Mouse (Mus musculus) liver, embryonic 16.5 days (tissue): ENCODE measurements around the gene Gm28043. TPM values are rescaled to one million over a fixed set of nuclear protein-coding genes. Genes with fewer than 3 reads are reported as not detected.
A peak's percentile ranks its signal among the peaks of the same experiment; 100 is the strongest.
"Not testable (repeated sequence)": the region's sequence is repeated elsewhere in the genome, so short reads cannot be mapped to it uniquely, and the experiment has no call there.

Experiments used
- ATAC-seq: fragments of 200-750 bp; cut with Nextera tagmentation; 2 replicates; pipeline ENCODE4 v1.8.0; 2017; ENCODE audit warnings: low read depth, mild to moderate bottlenecking, moderate number of reproducible peaks, moderate library complexity
- H3K27ac ChIP-seq: fragments of 300-500 bp; sonication (generic); 2 replicates; pipeline ENCODE4 v1.5.1; 2014; ENCODE audit warnings: mild to moderate bottlenecking, low read length
- H3K27me3 ChIP-seq: fragments of 300-500 bp; sonication (generic); 2 replicates; pipeline ENCODE4 v1.6.1; 2014; ENCODE audit warnings: low read depth, low read length, mixed read lengths; ENCODE audit not compliant: control insufficient read depth, insufficient read depth
- H3K36me3 ChIP-seq: fragments of 300-500 bp; sonication (generic); 2 replicates; pipeline ENCODE4 v1.6.1; 2014; ENCODE audit warnings: mild to moderate bottlenecking; ENCODE audit not compliant: control insufficient read depth, insufficient read depth
- H3K4me1 ChIP-seq: fragments of 300-500 bp; sonication (generic); 2 replicates; pipeline ENCODE4 v1.6.1; 2014; ENCODE audit warnings: low read depth, low read length, mixed read lengths; ENCODE audit not compliant: control insufficient read depth
- H3K4me2 ChIP-seq: fragments of 300-500 bp; sonication (generic); 2 replicates; pipeline ENCODE4 v1.6.1; 2014; ENCODE audit warnings: low read depth, low read length, mixed read lengths
- H3K4me3 ChIP-seq: fragments of 300-500 bp; sonication (generic); 2 replicates; pipeline ENCODE4 v1.5.1; 2014; ENCODE audit warnings: low read depth, mild to moderate bottlenecking, low read length
- H3K9ac ChIP-seq: fragments of 300-500 bp; sonication (generic); 2 replicates; pipeline ENCODE4 v1.6.1; 2014; ENCODE audit warnings: low read depth, low read length
- H3K9me3 ChIP-seq: fragments of 300-500 bp; sonication (generic); replicated peaks from 2 replicates; pipeline ENCODE4 v1.6.1; 2016; ENCODE audit warnings: low read length; ENCODE audit not compliant: control insufficient read depth
- WGBS: fragments of 180-500 bp; shearing (Covaris S2); extraction: QIAGEN DNeasy Blood & Tissue Kit; methylation state at CpG from one replicate; pipeline ENCODE4 v1.1.7; 2014; ENCODE audit not compliant: insufficient replicate concordance; 5-methylcytosine and 5-hydroxymethylcytosine counted together
- polyA plus RNA-seq: library from polyadenylated mRNA; unstranded; fragments of >200 nt; fragmentation: Nextera tagmentation; extraction: Ambion mirVana; gene quantifications from 2 replicates; pipeline ENCODE4 v1.2.1, GENCODE M21; 2015

Gm28043 gene
- polyA plus RNA-seq, 1 experiment from 2014 or later = 1.3 TPM

DNA sequence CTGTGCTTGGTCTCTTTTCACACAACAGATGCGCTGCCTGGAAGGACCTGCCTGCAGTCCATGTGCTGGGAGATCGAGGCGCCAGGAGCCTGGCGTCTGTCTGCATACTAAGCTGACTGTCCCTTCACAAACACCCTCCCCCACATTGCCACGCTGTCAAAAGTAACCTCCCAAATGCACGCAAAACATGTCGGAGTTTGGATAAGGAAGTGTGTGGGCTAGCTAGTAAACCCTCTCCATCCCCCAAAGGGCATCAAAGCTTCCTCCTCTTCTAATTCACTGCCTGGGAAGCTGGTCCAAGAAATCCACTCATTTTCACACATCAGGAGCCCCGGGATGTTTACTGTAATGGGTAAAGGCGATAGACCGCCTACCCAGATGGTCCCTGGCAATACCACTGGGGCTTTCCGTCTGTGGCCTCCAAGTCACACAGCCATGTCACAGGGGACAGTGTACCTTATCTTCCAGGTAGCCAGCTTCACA lies 95.9 kb downstream of the Gm28043 start:
- Histone ChIP-seq H3K9ac (no peak overlapping the region), H3K4me3 (no peak overlapping the region), H3K4me2 (no peak overlapping the region), H3K4me1 (peaks cover 15% of the 10 kb centered on the region), H3K36me3 (no peaks in the 10 kb centered on the region), H3K27ac (no peak overlapping the region), H3K9me3 (no peaks in the 10 kb centered on the region), H3K27me3 (no peaks in the 10 kb centered on the region)
- WGBS = 72% methylated on average over 11 of the region's 11 CpGs
- ATAC-seq = no peak

DNA sequence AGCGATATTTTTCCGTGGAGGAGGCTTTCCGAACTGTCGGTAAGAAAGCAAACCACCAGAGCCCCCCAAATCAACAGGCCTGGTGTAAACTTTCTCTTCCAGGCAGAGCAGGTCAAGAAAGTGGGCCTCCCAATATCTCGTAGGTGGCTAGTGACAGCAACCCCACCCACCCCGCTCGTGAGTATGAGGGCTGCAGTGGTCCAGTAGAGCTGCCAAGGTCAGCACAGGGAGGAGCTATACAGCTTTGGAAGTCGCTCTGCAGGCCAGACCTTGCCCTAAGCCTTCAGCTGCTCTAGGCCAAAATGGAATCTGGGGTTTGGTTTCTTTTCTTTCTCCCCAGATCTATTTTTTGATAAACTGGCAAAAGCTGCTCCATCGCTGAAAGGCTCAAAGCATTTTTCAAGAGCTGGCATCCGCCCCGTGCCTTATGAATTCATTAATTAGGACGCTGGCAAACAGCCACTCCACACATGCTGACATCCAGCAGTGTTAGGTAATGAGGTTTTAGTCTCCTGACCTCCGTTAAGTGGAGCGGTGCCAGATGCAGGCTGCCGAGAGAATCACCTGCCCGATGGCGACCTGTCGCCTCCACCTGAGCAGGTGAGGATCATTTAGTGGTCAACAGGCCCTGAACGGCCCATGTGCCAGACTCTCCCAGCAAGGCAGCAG lies 96.5 kb downstream of the Gm28043 start:
- no peaks in the 10 kb centered on the region for H3K27me3 ChIP-seq
- no peak overlapping the region for H3K9ac ChIP-seq
- no peak overlapping the region for H3K4me2 ChIP-seq
- no peak overlapping the region for H3K27ac ChIP-seq
- H3K9me3 ChIP-seq = no peaks in the 10 kb centered on the region
- H3K36me3 ChIP-seq = no peaks in the 10 kb centered on the region
- 68% methylated on average over 19 of the region's 19 CpGs for WGBS
- H3K4me3 ChIP-seq = no peak overlapping the region
- H3K4me1 ChIP-seq = peaks cover 20% of the 10 kb centered on the region
- ATAC-seq = no peak

DNA sequence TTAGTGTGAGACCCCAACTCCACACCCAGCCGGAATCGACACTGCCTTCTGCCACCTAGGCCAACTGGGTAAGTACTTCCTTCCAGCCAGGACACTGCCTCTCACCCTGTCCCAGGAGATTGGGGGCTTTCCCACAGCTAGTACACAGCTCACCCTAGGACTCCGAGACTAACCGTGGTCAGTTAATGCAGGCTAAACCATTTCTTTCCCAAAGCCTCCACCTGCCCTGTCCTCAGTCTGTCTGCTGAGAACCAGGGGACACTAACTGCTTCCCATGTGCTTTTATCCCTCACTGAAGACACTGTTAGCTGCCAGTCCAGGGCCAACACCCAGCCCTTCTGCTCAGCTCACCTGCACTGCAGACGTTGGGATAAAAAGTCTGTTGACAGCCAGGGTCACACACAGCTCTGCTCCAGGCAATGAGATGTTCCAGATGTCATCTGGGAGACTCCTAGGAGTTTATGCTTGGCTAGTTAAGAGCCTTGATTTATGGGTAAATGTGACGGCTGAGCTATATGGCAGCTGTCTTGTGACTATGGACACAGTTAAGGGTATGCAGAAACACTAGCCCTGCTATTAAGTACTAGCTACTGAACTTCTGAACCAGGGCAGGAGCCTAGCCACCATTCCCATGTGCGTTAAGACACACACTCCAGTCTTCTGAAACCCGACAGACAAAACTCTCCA lies 97.2 kb downstream of the Gm28043 start:
- 75% methylated on average over 8 of the region's 8 CpGs for WGBS
- no peaks in the 10 kb centered on the region for H3K27me3 ChIP-seq
- H3K4me3 ChIP-seq = no peak overlapping the region
- ATAC-seq = no peak
- no peak overlapping the region for H3K27ac ChIP-seq
- H3K4me1 ChIP-seq = peaks cover 23% of the 10 kb centered on the region
- no peaks in the 10 kb centered on the region for H3K9me3 ChIP-seq
- no peak overlapping the region for H3K9ac ChIP-seq
- H3K36me3 ChIP-seq = no peaks in the 10 kb centered on the region
- H3K4me2 ChIP-seq = no peak overlapping the region

DNA sequence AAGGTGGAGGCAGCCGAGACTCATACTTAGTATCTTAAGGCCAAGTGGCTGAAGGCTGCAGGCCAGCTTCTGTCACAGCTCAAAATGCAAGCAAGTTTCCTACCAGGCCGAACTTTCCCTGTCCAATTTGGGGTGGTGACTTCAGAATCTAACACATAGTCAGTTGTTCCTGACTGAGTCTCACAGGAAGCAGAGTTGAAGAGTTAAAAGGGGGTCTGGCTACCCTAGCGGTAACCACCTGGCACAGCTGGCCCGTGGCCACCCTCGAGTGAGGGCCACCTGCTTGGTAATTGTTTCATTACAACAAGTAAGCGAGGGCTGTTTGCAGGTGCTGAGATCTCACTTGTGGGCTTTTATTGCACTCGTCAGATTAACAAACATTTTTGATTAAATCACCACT lies 97.9 kb downstream of the Gm28043 start:
- H3K9me3 ChIP-seq = no peaks in the 10 kb centered on the region
- H3K27me3 ChIP-seq = no peaks in the 10 kb centered on the region
- no peaks in the 10 kb centered on the region for H3K36me3 ChIP-seq
- ATAC-seq = no peak
- 73% methylated on average over 7 of the region's 7 CpGs for WGBS
- H3K4me1 ChIP-seq = peaks cover 28% of the 10 kb centered on the region
- H3K4me2 ChIP-seq = no peak overlapping the region
- no peak overlapping the region for H3K9ac ChIP-seq
- no peak overlapping the region for H3K4me3 ChIP-seq
- H3K27ac ChIP-seq = no peak overlapping the region

DNA sequence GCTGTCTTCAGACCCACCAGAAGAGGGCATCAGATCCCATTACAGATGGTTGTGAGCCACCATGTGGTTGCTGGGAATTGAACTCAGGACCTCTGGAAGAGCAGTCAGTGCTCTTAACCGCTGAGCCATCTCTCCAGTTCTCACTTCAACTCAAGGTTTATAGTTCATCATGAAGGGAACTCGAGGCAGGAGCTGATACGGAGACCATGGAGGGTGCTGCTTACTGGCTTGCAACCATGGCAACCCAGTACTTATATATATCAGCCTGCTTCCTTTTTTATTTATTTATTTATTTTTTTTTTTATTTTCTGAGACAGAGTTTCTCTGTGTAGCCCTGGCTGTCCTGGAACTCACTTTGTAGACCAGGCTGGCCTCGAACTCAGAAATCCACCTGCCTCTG lies 99.1 kb downstream of the Gm28043 start:
- not testable (repeated sequence) for H3K4me3 ChIP-seq, H3K27me3 ChIP-seq, H3K36me3 ChIP-seq, H3K4me2 ChIP-seq, H3K27ac ChIP-seq, H3K9me3 ChIP-seq, H3K9ac ChIP-seq, ATAC-seq
- WGBS = 78% methylated on average over 4 of the region's 4 CpGs
- peaks cover 23% of the 10 kb centered on the region for H3K4me1 ChIP-seq

DNA sequence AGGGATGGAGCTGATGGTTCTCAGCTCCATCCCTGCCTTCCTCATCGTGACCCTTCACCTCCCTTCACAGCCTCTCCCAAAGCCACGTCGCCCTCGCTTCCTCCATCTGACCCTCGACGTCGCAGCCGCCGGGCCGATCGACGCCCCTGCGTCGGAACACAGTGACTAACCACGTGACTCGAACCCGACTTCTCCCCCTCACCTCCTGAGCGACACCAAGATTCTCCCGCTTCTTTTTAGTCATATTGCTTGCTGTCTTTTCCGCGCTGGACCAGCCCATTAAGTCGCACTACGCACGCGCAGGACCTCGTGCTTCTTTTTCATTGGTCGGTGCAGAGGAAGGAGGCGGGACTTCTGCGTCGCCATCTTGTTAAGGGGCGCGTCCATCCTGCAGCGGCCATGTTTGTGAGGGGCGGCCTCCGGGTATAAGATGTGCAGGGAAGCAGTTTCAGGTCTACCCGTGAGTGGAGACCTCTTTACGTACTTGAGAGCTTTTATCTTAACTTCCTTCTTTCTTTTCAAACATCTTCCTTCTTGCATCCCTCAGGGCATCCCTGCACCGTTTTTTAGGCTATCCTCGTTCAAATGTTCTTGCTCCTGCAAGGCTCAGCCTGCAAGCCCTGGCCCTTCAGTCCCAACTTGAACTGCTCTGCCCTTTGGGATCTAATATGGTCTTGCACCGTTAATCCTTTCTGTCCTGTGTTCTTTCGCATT lies 102.2 kb downstream of the Gm28043 start, which contains the start of gene Ccdc167:
Ccdc167 (minus strand) TSS at position 313 of the 714 bp plus-strand sequence.
- peak within 1 kb of the TSS; percentile 74 for H3K27ac ChIP-seq

DNA sequence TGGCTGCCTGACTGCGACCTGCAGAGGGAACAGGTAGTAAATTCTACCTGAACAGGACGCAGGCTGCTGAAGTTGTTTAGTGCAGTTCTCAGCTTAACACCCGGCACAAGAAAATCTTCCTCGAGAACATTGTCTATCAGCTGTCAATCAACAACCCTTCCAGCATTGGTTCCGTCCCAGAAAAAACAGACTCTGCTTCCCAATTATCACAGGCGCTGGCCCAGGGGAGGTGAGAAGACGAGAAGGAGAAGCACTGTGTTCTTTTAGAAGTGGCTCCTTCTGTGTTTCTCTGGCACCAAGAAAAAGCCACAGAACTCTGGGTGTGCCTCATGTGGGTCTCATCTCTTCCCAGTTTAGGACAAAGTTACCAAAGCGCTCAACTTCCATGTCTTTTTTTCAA lies 104.0 kb downstream of the Gm28043 start:
- H3K9me3 ChIP-seq = no peaks in the 10 kb centered on the region
- no peak overlapping the region for H3K4me3 ChIP-seq
- no peak overlapping the region for H3K27ac ChIP-seq
- H3K4me1 ChIP-seq = peaks cover 13% of the 10 kb centered on the region
- H3K27me3 ChIP-seq = no peaks in the 10 kb centered on the region
- no peak for ATAC-seq
- H3K4me2 ChIP-seq = no peak overlapping the region
- H3K36me3 ChIP-seq = no peaks in the 10 kb centered on the region
- no peak overlapping the region for H3K9ac ChIP-seq
- WGBS = 70% methylated on average over 8 of the region's 8 CpGs

More for the DNA sequence above, 102.2 kb downstream of the Gm28043 start, which contains the start of gene Ccdc167:
- H3K4me2 ChIP-seq = peak within 1 kb of the TSS; percentile 92
- no peaks in the 10 kb centered on the region for H3K27me3 ChIP-seq
- H3K4me1 ChIP-seq = peaks cover 13% of the 10 kb centered on the region
- peak; percentile 98 for ATAC-seq
- H3K4me3 ChIP-seq = peak within 1 kb of the TSS; percentile 80
- H3K9me3 ChIP-seq = no peaks in the 10 kb centered on the region
- WGBS = 5% methylated on average over 41 of the region's 41 CpGs
- H3K9ac ChIP-seq = peak within 1 kb of the TSS; percentile 77
- no peaks in the 10 kb centered on the region for H3K36me3 ChIP-seq

DNA sequence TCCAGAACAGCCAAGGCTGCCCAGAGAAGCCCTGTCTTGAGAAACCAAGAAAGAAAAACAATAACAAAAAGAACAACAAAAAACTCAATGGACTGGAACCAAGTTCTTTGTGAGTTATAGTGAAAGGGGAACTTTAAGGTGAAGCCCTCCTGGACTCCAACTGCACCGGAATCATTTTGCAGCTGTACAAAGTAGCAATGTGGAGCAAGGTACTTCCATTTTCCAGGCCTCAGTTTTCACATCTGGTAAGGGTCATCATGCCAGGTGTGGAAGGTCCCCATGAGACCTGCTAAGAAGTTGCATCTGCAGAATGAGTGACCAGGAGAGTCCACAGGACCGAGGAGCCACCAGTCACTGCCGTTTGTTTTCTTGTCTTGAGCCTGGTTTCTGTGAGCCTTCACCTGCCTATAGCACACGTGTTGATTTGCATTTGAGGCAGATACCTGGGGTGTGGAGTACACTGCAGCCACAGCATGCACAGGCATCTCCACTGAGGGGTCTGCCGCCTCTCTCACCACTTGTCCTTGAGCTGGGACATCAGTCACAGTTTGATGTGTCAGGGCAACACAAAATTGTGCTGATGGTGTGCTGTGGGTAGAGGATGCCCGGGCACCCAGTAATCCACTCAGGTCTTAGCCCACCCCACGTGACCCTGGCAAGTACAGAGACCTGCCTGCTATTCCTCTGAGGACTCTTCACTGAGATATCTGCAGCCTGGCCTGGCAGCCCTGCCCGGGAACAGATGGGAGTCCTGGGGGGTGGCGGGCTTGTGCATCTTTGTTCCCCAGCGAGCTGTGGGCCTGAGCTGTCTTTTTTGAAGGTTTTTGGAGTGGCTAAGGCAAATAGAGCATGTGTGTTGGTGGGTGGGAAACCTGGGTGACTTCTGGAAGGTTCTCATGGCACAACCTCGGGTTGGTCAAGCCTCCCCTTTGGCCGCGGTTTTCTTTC lies 105.2 kb downstream of the Gm28043 start:
- WGBS = 68% methylated on average over 13 of the region's 13 CpGs
- H3K27me3 ChIP-seq = no peaks in the 10 kb centered on the region
- H3K4me1 ChIP-seq = peaks cover 13% of the 10 kb centered on the region
- H3K27ac ChIP-seq = no peak overlapping the region
- H3K9me3 ChIP-seq = no peaks in the 10 kb centered on the region
- no peak overlapping the region for H3K4me3 ChIP-seq
- H3K9ac ChIP-seq = no peak overlapping the region
- ATAC-seq = no peak
- H3K36me3 ChIP-seq = no peaks in the 10 kb centered on the region
- no peak overlapping the region for H3K4me2 ChIP-seq
